Mouse (Mus musculus) heart, postnatal 0 days (tissue): ENCODE results near the gene Faiml. TPM values are rescaled to one million over a fixed set of nuclear protein-coding genes. Genes with fewer than 3 reads are reported as not detected.

Source experiments
- ATAC-seq: fragments of 200-750 bp; cut with Nextera tagmentation; 2 replicates; pipeline ENCODE4 v1.8.0; 2017; ENCODE audit warnings: low read depth, moderate number of reproducible peaks, moderate library complexity; ENCODE audit not compliant: insufficient read depth
- DNase-seq: peaks from one replicate; pipeline ENCODE4 v3.0.0-alpha.2; 2016; ENCODE audit warnings: low spot score
- H3K27ac ChIP-seq: fragments of 300-500 bp; sonication (generic); 2 replicates; pipeline ENCODE4 v1.5.1; 2014; ENCODE audit warnings: low read depth, mild to moderate bottlenecking
- H3K27me3 ChIP-seq: fragments of 300-500 bp; sonication (generic); 2 replicates; pipeline ENCODE4 v1.6.1; 2014; ENCODE audit warnings: low read length, mixed read lengths; ENCODE audit not compliant: control insufficient read depth, insufficient read depth
- H3K36me3 ChIP-seq: fragments of 300-500 bp; sonication (generic); replicated peaks from 2 replicates; pipeline ENCODE4 v1.6.1; 2014; ENCODE audit warnings: low read length, mixed read lengths; ENCODE audit not compliant: control insufficient read depth, insufficient read depth
- H3K4me1 ChIP-seq: fragments of 300-500 bp; sonication (generic); 2 replicates; pipeline ENCODE4 v1.6.1; 2014; ENCODE audit warnings: antibody characterized with exemption; ENCODE audit not compliant: control insufficient read depth, insufficient read depth
- H3K4me2 ChIP-seq: fragments of 300-500 bp; sonication (generic); 2 replicates; pipeline ENCODE4 v1.6.1; 2014; ENCODE audit warnings: low read depth, mild to moderate bottlenecking, low read length, moderate library complexity
- H3K4me3 ChIP-seq: fragments of 300-500 bp; sonication (generic); 2 replicates; pipeline ENCODE4 v1.5.1; 2014; ENCODE audit warnings: low read depth, low read length
- H3K9ac ChIP-seq: fragments of 300-500 bp; sonication (generic); replicated peaks from 2 replicates; pipeline ENCODE4 v1.6.1; 2014; ENCODE audit warnings: low read depth, low read length, mixed read lengths
- H3K9me3 ChIP-seq: fragments of 300-500 bp; sonication (generic); replicated peaks from 2 replicates; pipeline ENCODE4 v1.6.1; 2016; ENCODE audit warnings: low read length; ENCODE audit not compliant: control insufficient read depth
- CTCF ChIP-seq: IDR thresholded peaks from 2 replicates; pipeline ENCODE4 v1.5.1; 2016; ENCODE audit warnings: antibody characterized with exemption, control low read depth, low read depth
- EP300 ChIP-seq: IDR thresholded peaks from 2 replicates; pipeline ENCODE4 v1.6.1; 2016; ENCODE audit warnings: antibody characterized with exemption, low read depth
- WGBS: fragments of 180-500 bp; shearing (Covaris S2); extraction: QIAGEN DNeasy Blood & Tissue Kit; methylation state at CpG from one replicate; pipeline ENCODE4 v1.1.7; 2014; 5-methylcytosine and 5-hydroxymethylcytosine counted together
- polyA plus RNA-seq: library from polyadenylated mRNA; unstranded; fragments of >200 nt; fragmentation: Nextera tagmentation; extraction: Ambion mirVana; gene quantifications from 2 replicates; pipeline ENCODE4 v1.2.1, GENCODE M21; 2015
- total RNA-seq: library from RNA; depleted of rRNA; stranded (reverse); fragments of >200 nt; gene quantifications from 2 replicates; pipeline ENCODE4 v1.2.3, GENCODE M21; 2014; ENCODE audit warnings: low replicate concordance

Faiml gene
- total and polyA plus RNA-seq, 2 experiments from 2014 or later = not detected

- ATAC-seq (peak; percentile 84), DNase-seq (peak; percentile 59)
- WGBS = 9% methylated on average over 6 of the region's 6 CpGs
- Histone ChIP-seq H3K27me3 (no peaks in the 10 kb centered on the region), H3K9ac (no peak overlapping the region), H3K4me1 (no peaks in the 10 kb centered on the region), H3K4me2 (no peak overlapping the region), H3K9me3 (no peaks in the 10 kb centered on the region), H3K36me3 (no peaks in the 10 kb centered on the region), H3K4me3 (no peak overlapping the region), H3K27ac (no peak overlapping the region)
- TF ChIP-seq CTCF = 0 out of 2 replicates have a peak, but pooled peaks have one; percentile 2
- no peak for TF ChIP-seq EP300
Measured at GRCm38 (mm10) chr9:99217999-99218719, 18.9 kb downstream of the Faiml start.

- Histone ChIP-seq H3K27me3 (no peaks in the 10 kb centered on the region), H3K4me3 (no peak overlapping the region), H3K4me1 (no peaks in the 10 kb centered on the region), H3K4me2 (no peak overlapping the region), H3K36me3 (no peaks in the 10 kb centered on the region), H3K9ac (no peak overlapping the region), H3K9me3 (no peaks in the 10 kb centered on the region), H3K27ac (no peak overlapping the region)
- ATAC-seq = no peak
- TF ChIP-seq EP300 (no peak), CTCF (no peak)
- no peak for DNase-seq
- 49% methylated on average over 2 of the region's 2 CpGs for WGBS
Measured at GRCm38 (mm10) chr9:99216182-99216581, 20.9 kb downstream of the Faiml start.

- Histone ChIP-seq H3K9ac (no peak overlapping the region), H3K27ac (no peak overlapping the region), H3K4me1 (no peaks in the 10 kb centered on the region), H3K36me3 (no peaks in the 10 kb centered on the region), H3K4me3 (no peak overlapping the region), H3K4me2 (no peak overlapping the region), H3K27me3 (no peaks in the 10 kb centered on the region), H3K9me3 (no peaks in the 10 kb centered on the region)
- no peak for DNase-seq
- 63% methylated on average over 2 of the region's 2 CpGs for WGBS
- ATAC-seq = no peak
- TF ChIP-seq CTCF (no peak), EP300 (no peak)
Measured at GRCm38 (mm10) chr9:99212643-99213042, 24.4 kb downstream of the Faiml start.

GRCm38 (mm10) chr9:99183043-99183670 lies 53.9 kb downstream of the Faiml start:
- 55% methylated on average over 8 of the region's 8 CpGs for WGBS
- Histone ChIP-seq H3K4me2 (no peak overlapping the region), H3K9ac (no peak overlapping the region), H3K9me3 (no peaks in the 10 kb centered on the region), H3K4me1 (no peaks in the 10 kb centered on the region), H3K36me3 (no peaks in the 10 kb centered on the region), H3K27ac (no peak overlapping the region), H3K4me3 (no peak overlapping the region), H3K27me3 (no peaks in the 10 kb centered on the region)
- DNase-seq = no peak
- no peak for TF ChIP-seq CTCF
- TF ChIP-seq EP300 = no peak
- ATAC-seq = 0 out of 2 replicates have a peak, but pooled peaks have one; percentile 14

- H3K4me2 ChIP-seq = no peak overlapping the region
- ATAC-seq = no peak
- no peak for TF ChIP-seq EP300
- TF ChIP-seq CTCF = no peak
- H3K4me3 ChIP-seq = no peak overlapping the region
- 58% methylated on average over 7 of the region's 7 CpGs for WGBS
- H3K27me3 ChIP-seq = no peaks in the 10 kb centered on the region
- H3K9ac ChIP-seq = no peak overlapping the region
- DNase-seq = no peak
- H3K9me3 ChIP-seq = no peaks in the 10 kb centered on the region
- H3K36me3 ChIP-seq = no peaks in the 10 kb centered on the region
- no peaks in the 10 kb centered on the region for H3K4me1 ChIP-seq
- no peak overlapping the region for H3K27ac ChIP-seq
Measured at GRCm38 (mm10) chr9:99182121-99182520, 54.9 kb downstream of the Faiml start.
